ENCODE assay signal across 13 mouse cellular contexts in the genomic region with DNA sequence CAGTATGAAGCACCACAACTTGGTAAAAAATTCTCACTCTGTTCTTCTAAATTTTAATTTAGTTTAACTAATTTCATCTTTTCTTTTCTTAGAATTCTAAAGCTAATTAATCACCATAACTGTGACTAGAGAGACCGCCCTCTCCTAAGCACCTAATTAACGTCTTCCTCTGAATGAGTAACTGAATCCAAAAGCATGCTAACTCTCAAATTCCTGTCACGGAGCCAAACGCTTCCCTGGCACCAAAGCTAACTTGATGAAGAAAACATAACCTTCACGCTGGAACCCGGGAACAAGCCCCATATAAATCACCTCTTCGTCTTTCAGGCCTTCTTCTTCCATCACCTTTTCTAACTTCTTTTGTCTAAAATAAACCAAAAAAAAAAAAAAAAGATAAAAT. TPM values are rescaled to one million over a fixed set of nuclear protein-coding genes. Genes with fewer than 3 reads are reported as not detected.
DNase-seq lines count a peak whose midpoint lies in the region; ATAC-seq lines count a peak whose summit lies in the region.
"Had no signal": no experiment of that assay in that cellular context is flagged by ENCODE, and none has a peak within 500 bp of the region (broad histone marks: within the 10 kb centered on the region; RNA-seq: fewer than 3 reads in every experiment).

No protein-coding gene starts in this region.

- ATAC-seq in embryonic facial prominence, embryonic 14.5 days (ENCODE audit: low read depth) = no peak
- no peak for ATAC-seq in heart, embryonic 16.5 days (replicated peaks; ENCODE audit: extremely low read depth, insufficient read depth, low FRiP score)
- no peak for ATAC-seq in lung, embryonic 15.5 days (ENCODE audit: borderline replicate concordance, extremely low read depth, low FRiP score, low TSS enrichment)
- ATAC-seq: intestine, embryonic 16.5 days had no signal

- no peaks in the 10 kb centered on the region for H3K4me1 ChIP-seq in embryonic facial prominence, embryonic 14.5 days (ENCODE audit: control insufficient read depth, insufficient read depth, low read length)
- no peaks in the 10 kb centered on the region for H3K4me1 ChIP-seq in embryonic facial prominence, embryonic 10.5 days
- peaks cover 10% of the 10 kb centered on the region for H3K4me1 ChIP-seq in heart, embryonic 16.5 days (ENCODE audit: control insufficient read depth, insufficient read depth, low read length)
- H3K4me1 ChIP-seq in lung, embryonic 15.5 days = peaks cover 12% of the 10 kb centered on the region
- H3K4me1 ChIP-seq: limb, embryonic 15.5 days had no signal

- H3K9ac ChIP-seq in embryonic facial prominence, embryonic 14.5 days (ENCODE audit: low read depth, low read length) = no peak overlapping the region
- peak overlapping the region; percentile 22; the same call in 1 of the 2 replicates for H3K9ac ChIP-seq in heart, embryonic 16.5 days (ENCODE audit: low read length)
- H3K9ac ChIP-seq in lung, embryonic 15.5 days = no peak overlapping the region
- H3K9ac ChIP-seq: limb, embryonic 15.5 days had no signal

- no peaks in the 10 kb centered on the region for H3K9me3 ChIP-seq in embryonic facial prominence, embryonic 14.5 days (ENCODE audit: control insufficient read depth, low read length)
- H3K9me3 ChIP-seq in embryonic facial prominence, embryonic 10.5 days = no peaks in the 10 kb centered on the region
- no peaks in the 10 kb centered on the region for H3K9me3 ChIP-seq in heart, embryonic 16.5 days (replicated peaks; ENCODE audit: control insufficient read depth, low read length)
- H3K9me3 ChIP-seq in lung, embryonic 15.5 days = no peaks in the 10 kb centered on the region
- H3K9me3 ChIP-seq: limb, embryonic 15.5 days had no signal

- WGBS in embryonic facial prominence, embryonic 14.5 days = 73% methylated on average over 7 of the region's 7 CpGs
- WGBS in embryonic facial prominence, embryonic 10.5 days = 87% methylated on average over 7 of the region's 7 CpGs
- WGBS in heart, embryonic 16.5 days = 38% methylated on average over 7 of the region's 7 CpGs
- 38% methylated on average over 7 of the region's 7 CpGs for WGBS in lung, embryonic 15.5 days

- no peak overlapping the region for H3K4me2 ChIP-seq in embryonic facial prominence, embryonic 14.5 days (ENCODE audit: low read depth, low read length)
- no peak overlapping the region for H3K4me2 ChIP-seq in heart, embryonic 16.5 days (ENCODE audit: low read depth, low read length)
- H3K4me2 ChIP-seq in lung, embryonic 15.5 days = no peak overlapping the region
- H3K4me2 ChIP-seq: limb, embryonic 15.5 days had no signal

- intact Hi-C loops in left cerebral cortex, postnatal 4 days (cut with DNase I) = no loop called here

- peak; percentile 44 for DNase-seq in embryonic facial prominence, embryonic 14.5 days (ENCODE audit: low spot score)
- no peak for DNase-seq in embryonic facial prominence, embryonic 10.5 days (ENCODE audit: low spot score)
- DNase-seq in left cerebral cortex, adult 18-20 months (ENCODE audit: low spot score in 2 of 2) = peak; percentile 22 to 25
- no peak for DNase-seq in left cerebral cortex, postnatal 4 days
- DNase-seq in testis, postnatal 14 days (ENCODE audit: low spot score) = no peak
- DNase-seq in spleen, postnatal 14 days (ENCODE audit: low spot score in 2 of 2) = no peak

- no peaks in the 10 kb centered on the region for H3K27me3 ChIP-seq in embryonic facial prominence, embryonic 14.5 days (replicated peaks; ENCODE audit: control insufficient read depth, insufficient read depth, low read length)
- H3K27me3 ChIP-seq in embryonic facial prominence, embryonic 10.5 days (replicated peaks; ENCODE audit: low read depth, poor library complexity, severe bottlenecking) = no peaks in the 10 kb centered on the region
- no peaks in the 10 kb centered on the region for H3K27me3 ChIP-seq in heart, embryonic 16.5 days (ENCODE audit: control insufficient read depth, insufficient read depth, low read length)
- no peaks in the 10 kb centered on the region for H3K27me3 ChIP-seq in lung, embryonic 15.5 days
- H3K27me3 ChIP-seq: limb, embryonic 15.5 days had no signal

- no peak overlapping the region for H3K27ac ChIP-seq in embryonic facial prominence, embryonic 14.5 days (replicated peaks; ENCODE audit: low read depth, low read length)
- H3K27ac ChIP-seq in embryonic facial prominence, embryonic 10.5 days (replicated peaks) = no peak overlapping the region
- H3K27ac ChIP-seq in heart, embryonic 16.5 days (ENCODE audit: low read length) = 0 out of 2 replicates have a peak overlapping the region, but pooled peaks have one; percentile 24
- H3K27ac ChIP-seq in lung, embryonic 15.5 days = peak overlapping the region; percentile 60; the same call in 1 of the 2 replicates
- H3K27ac ChIP-seq: limb, embryonic 15.5 days had no signal

- H3K36me3 ChIP-seq in embryonic facial prominence, embryonic 14.5 days (ENCODE audit: control insufficient read depth, insufficient read depth, low read length) = peaks cover 73% of the 10 kb centered on the region
- peaks cover 97% of the 10 kb centered on the region for H3K36me3 ChIP-seq in embryonic facial prominence, embryonic 10.5 days (replicated peaks)
- H3K36me3 ChIP-seq in heart, embryonic 16.5 days (ENCODE audit: control insufficient read depth, insufficient read depth) = peaks cover 31% of the 10 kb centered on the region
- peaks cover 53% of the 10 kb centered on the region for H3K36me3 ChIP-seq in lung, embryonic 15.5 days

- no peak overlapping the region for H3K4me3 ChIP-seq in embryonic facial prominence, embryonic 14.5 days (ENCODE audit: low read depth, low read length)
- no peak overlapping the region for H3K4me3 ChIP-seq in embryonic facial prominence, embryonic 10.5 days
- no peak overlapping the region for H3K4me3 ChIP-seq in heart, embryonic 16.5 days (ENCODE audit: low read length)
- H3K4me3 ChIP-seq in lung, embryonic 15.5 days = no peak overlapping the region
- H3K4me3 ChIP-seq: limb, embryonic 15.5 days; myocyte had no signal

RNA-seq across cellular contexts. Expression of a gene that starts 15.7 kb away (rescaled TPM):
- polyA plus RNA-seq in embryonic facial prominence, embryonic 14.5 days (2014; fragmentation: Nextera tagmentation; extraction: Ambion mirVana) = 87.0 and 88.7 TPM in 2 replicates
- polyA plus RNA-seq in embryonic facial prominence, embryonic 10.5 days (2016; fragmentation: Nextera tagmentation; extraction: Ambion mirVana) = 118 and 125 TPM in 2 replicates
- 10 to 100 TPM; 43.2 to 45.8 TPM for total RNA-seq in left cerebral cortex, adult 18-20 months (2021)
- total RNA-seq in left cerebral cortex, postnatal 4 days (2021) = 10 to 100 TPM; 83.3 to 93.2 TPM
- 84.6 and 90.4 TPM in 2 replicates for polyA plus RNA-seq in heart, embryonic 16.5 days (2015; fragmentation: Nextera tagmentation; extraction: Ambion mirVana)
- polyA plus RNA-seq in lung, embryonic 15.5 days (2015; fragmentation: Nextera tagmentation; extraction: Ambion mirVana) = 96.6 and 105 TPM in 2 replicates

RNA-seq across cellular contexts. Expression of a gene that starts 40.3 kb away (rescaled TPM):
- 494 and 574 TPM in 2 replicates for polyA plus RNA-seq in embryonic facial prominence, embryonic 14.5 days (2014; fragmentation: Nextera tagmentation; extraction: Ambion mirVana)
- 830 and 831 TPM in 2 replicates for polyA plus RNA-seq in embryonic facial prominence, embryonic 10.5 days (2016; fragmentation: Nextera tagmentation; extraction: Ambion mirVana)
- 100 to 1,000 TPM; 124 to 130 TPM for total RNA-seq in left cerebral cortex, adult 18-20 months (2021)
- total RNA-seq in left cerebral cortex, postnatal 4 days (2021) = 100 to 1,000 TPM; 220 to 228 TPM
- 323 and 367 TPM in 2 replicates for polyA plus RNA-seq in heart, embryonic 16.5 days (2015; fragmentation: Nextera tagmentation; extraction: Ambion mirVana)
- polyA plus RNA-seq in lung, embryonic 15.5 days (2015; fragmentation: Nextera tagmentation; extraction: Ambion mirVana) = 633 and 642 TPM in 2 replicates

RNA-seq across cellular contexts. Expression of a gene that starts 40.4 kb away (rescaled TPM):
- 79.0 and 90.7 TPM in 2 replicates for polyA plus RNA-seq in embryonic facial prominence, embryonic 14.5 days (2014; fragmentation: Nextera tagmentation; extraction: Ambion mirVana)
- 125 and 126 TPM in 2 replicates for polyA plus RNA-seq in embryonic facial prominence, embryonic 10.5 days (2016; fragmentation: Nextera tagmentation; extraction: Ambion mirVana)
- total RNA-seq in left cerebral cortex, adult 18-20 months (2021) = 10 to 100 TPM; 67.7 to 71.2 TPM
- total RNA-seq in left cerebral cortex, postnatal 4 days (2021) = 100 to 1,000 TPM in 1 of 2 experiments, 10 to 100 TPM in 1; 99.1 to 109 TPM
- polyA plus RNA-seq in heart, embryonic 16.5 days (2015; fragmentation: Nextera tagmentation; extraction: Ambion mirVana) = 56.8 and 59.2 TPM in 2 replicates
- polyA plus RNA-seq in lung, embryonic 15.5 days (2015; fragmentation: Nextera tagmentation; extraction: Ambion mirVana) = 83.4 and 85.2 TPM in 2 replicates

RNA-seq across cellular contexts. Expression of a gene that starts 48.5 kb away (rescaled TPM):
- not detected in 2 replicates for polyA plus RNA-seq in embryonic facial prominence, embryonic 14.5 days (2014; fragmentation: Nextera tagmentation; extraction: Ambion mirVana)
- 0.20 TPM in 1 of 2 replicates, not detected in the other for polyA plus RNA-seq in embryonic facial prominence, embryonic 10.5 days (2016; fragmentation: Nextera tagmentation; extraction: Ambion mirVana)
- total RNA-seq in left cerebral cortex, adult 18-20 months (2021) = not detected
- total RNA-seq in left cerebral cortex, postnatal 4 days (2021) = not detected
- 0.24 TPM in 1 of 2 replicates, not detected in the other for polyA plus RNA-seq in heart, embryonic 16.5 days (2015; fragmentation: Nextera tagmentation; extraction: Ambion mirVana)
- 0.15 TPM in 1 of 2 replicates, not detected in the other for polyA plus RNA-seq in lung, embryonic 15.5 days (2015; fragmentation: Nextera tagmentation; extraction: Ambion mirVana)
- polyA plus RNA-seq: cortical plate, adult 2 months; intestine, embryonic 16.5 days; limb, embryonic 15.5 days; myocyte; urinary bladder, adult 2 months had no signal

Comparison
In these comparisons a context has a peak if more than half of its experiments do, and no peak if none do; other contexts are left out.
1. DNase-seq: peak in embryonic facial prominence, embryonic 14.5 days (single experiment) and left cerebral cortex, adult 18-20 months (2 of 2); none in embryonic facial prominence, embryonic 10.5 days (single experiment), left cerebral cortex, postnatal 4 days (single experiment), testis, postnatal 14 days (single experiment) and spleen, postnatal 14 days (0 of 2).
2. H3K27ac ChIP-seq: peak in heart, embryonic 16.5 days (single experiment) and lung, embryonic 15.5 days (single experiment); none in embryonic facial prominence, embryonic 14.5 days (single experiment) and embryonic facial prominence, embryonic 10.5 days (single experiment).